Mouse (Mus musculus): ENCODE measurements around the gene Dmp1.
A peak's percentile ranks its signal among the peaks of the same experiment; 100 is the strongest.

Gene Dmp1

GRCm38 (mm10) chr5:104202351-104202750 is at the start of gene Dmp1:
Gene Dmp1, plus strand, starts transcription at chr5:104202613.
- no peak for DNase-seq (ENCODE audit: low read depth)

- no peak for DNase-seq (ENCODE audit: low read depth)
These were observed 44.7 kb upstream of the Dmp1 start for GRCm38 (mm10) chr5:104157701-104158100.

- no peak for DNase-seq (ENCODE audit: low read depth)
These were observed 43.9 kb upstream of the Dmp1 start for GRCm38 (mm10) chr5:104158332-104159052.

GRCm38 (mm10) chr5:104160581-104160980 is 41.8 kb upstream of the Dmp1 start:
- DNase-seq (ENCODE audit: low read depth), result no peak

- DNase-seq (ENCODE audit: low read depth), result peak; percentile 29
These were observed 41.0 kb upstream of the Dmp1 start for GRCm38 (mm10) chr5:104161390-104161789.

GRCm38 (mm10) chr5:104163536-104163935 is 38.9 kb upstream of the Dmp1 start:
- no peak for DNase-seq (ENCODE audit: low read depth)

GRCm38 (mm10) chr5:104170412-104170811 is 32.0 kb upstream of the Dmp1 start, which contains the start of gene Dspp:
Gene Dspp, plus strand, starts transcription at chr5:104170712.
- DNase-seq (ENCODE audit: low read depth), result no peak

- no peak for DNase-seq (ENCODE audit: low read depth)
These were observed 29.3 kb upstream of the Dmp1 start for GRCm38 (mm10) chr5:104173094-104173493.

GRCm38 (mm10) chr5:104183743-104184142 is 18.7 kb upstream of the Dmp1 start:
- no peak for DNase-seq (ENCODE audit: low read depth)

- DNase-seq (ENCODE audit: low read depth), result peak; percentile 27
These were observed 15.1 kb upstream of the Dmp1 start for GRCm38 (mm10) chr5:104187281-104187680.

GRCm38 (mm10) chr5:104195086-104195485 is 7.3 kb upstream of the Dmp1 start:
- no peak for DNase-seq (ENCODE audit: low read depth)

GRCm38 (mm10) chr5:104201153-104201950 is 1.1 kb upstream of the Dmp1 start:
- DNase-seq (ENCODE audit: low read depth), result peak; percentile 52

- no peak for DNase-seq (ENCODE audit: low read depth)
These were observed 10.1 kb downstream of the Dmp1 start for GRCm38 (mm10) chr5:104212531-104212930.

- DNase-seq (ENCODE audit: low read depth), result no peak
These were observed 16.5 kb downstream of the Dmp1 start for GRCm38 (mm10) chr5:104218926-104219325.

- no peak for DNase-seq (ENCODE audit: low read depth)
These were observed 21.9 kb downstream of the Dmp1 start for GRCm38 (mm10) chr5:104224299-104224698.

- DNase-seq (ENCODE audit: low read depth), result no peak
These were observed 22.3 kb downstream of the Dmp1 start for GRCm38 (mm10) chr5:104224750-104225149.

GRCm38 (mm10) chr5:104228497-104228896 is 26.1 kb downstream of the Dmp1 start:
- no peak for DNase-seq (ENCODE audit: low read depth)

GRCm38 (mm10) chr5:104236741-104237140 is 34.3 kb downstream of the Dmp1 start:
- no peak for DNase-seq (ENCODE audit: low read depth)

- peak; percentile 27 for DNase-seq (ENCODE audit: low read depth)
These were observed 37.4 kb downstream of the Dmp1 start for GRCm38 (mm10) chr5:104239674-104240378.

- no peak for DNase-seq (ENCODE audit: low read depth)
These were observed 41.8 kb downstream of the Dmp1 start for GRCm38 (mm10) chr5:104244261-104244660.

- DNase-seq (ENCODE audit: low read depth), result peak; percentile 59
These were observed 49.4 kb downstream of the Dmp1 start for GRCm38 (mm10) chr5:104251811-104252210.

GRCm38 (mm10) chr5:104256585-104256984 is 54.2 kb downstream of the Dmp1 start:
- DNase-seq (ENCODE audit: low read depth), result no peak

Measured in fibroblast of lung, adult 2 months (primary cell).